Mouse (Mus musculus) neural tube, embryonic 14.5 days (tissue): ENCODE measurements around the gene Rpl28. TPM values are rescaled to one million over a fixed set of nuclear protein-coding genes. Genes with fewer than 3 reads are reported as not detected.
"Not testable (repeated sequence)": the region's sequence is repeated elsewhere in the genome, so short reads cannot be mapped to it uniquely, and the experiment has no call there.

Source experiments
- ATAC-seq: fragments of 200-750 bp; cut with Nextera tagmentation; 2 replicates; pipeline ENCODE4 v1.8.0; 2017; ENCODE audit warnings: low read depth, mild to moderate bottlenecking, moderate TSS enrichment, moderate library complexity
- H3K27ac ChIP-seq: fragments of 300-500 bp; sonication (generic); 2 replicates; pipeline ENCODE4 v1.5.1; 2014; ENCODE audit warnings: low read depth, mild to moderate bottlenecking, control low read depth, low read length, moderate library complexity, mixed read lengths
- H3K27me3 ChIP-seq: fragments of 300-500 bp; sonication (generic); 2 replicates; pipeline ENCODE4 v1.6.1; 2014; ENCODE audit warnings: low read length; ENCODE audit not compliant: control insufficient read depth, insufficient read depth
- H3K36me3 ChIP-seq: fragments of 300-500 bp; sonication (generic); 2 replicates; pipeline ENCODE4 v1.6.1; 2014; ENCODE audit warnings: low read length, mixed read lengths; ENCODE audit not compliant: control insufficient read depth, insufficient read depth
- H3K4me1 ChIP-seq: fragments of 300-500 bp; sonication (generic); 2 replicates; pipeline ENCODE4 v1.6.1; 2014; ENCODE audit warnings: low read length; ENCODE audit not compliant: control insufficient read depth, insufficient read depth
- H3K4me2 ChIP-seq: fragments of 300-500 bp; sonication (generic); 2 replicates; pipeline ENCODE4 v1.6.1; 2014; ENCODE audit warnings: mild to moderate bottlenecking, low read depth, low read length, control low read depth
- H3K4me3 ChIP-seq: fragments of 300-500 bp; sonication (generic); 2 replicates; pipeline ENCODE4 v1.5.1; 2014; ENCODE audit warnings: low read depth, low read length, control low read depth, mixed read lengths
- H3K9ac ChIP-seq: fragments of 300-500 bp; sonication (generic); replicated peaks from 2 replicates; pipeline ENCODE4 v1.6.1; 2014; ENCODE audit warnings: low read depth, mild to moderate bottlenecking, control low read depth, low read length, mixed read lengths
- H3K9me3 ChIP-seq: fragments of 300-500 bp; sonication (generic); 2 replicates; pipeline ENCODE4 v1.6.1; 2016; ENCODE audit warnings: low read length; ENCODE audit not compliant: control insufficient read depth
- WGBS: fragments of 180-500 bp; shearing (Covaris S2); extraction: QIAGEN DNeasy Blood & Tissue Kit; methylation state at CpG from one replicate; pipeline ENCODE4 v1.1.7; 2014; 5-methylcytosine and 5-hydroxymethylcytosine counted together
- polyA plus RNA-seq: library from polyadenylated mRNA; unstranded; fragments of >200 nt; fragmentation: Nextera tagmentation; extraction: Ambion mirVana; gene quantifications from 2 replicates; pipeline ENCODE4 v1.2.1, GENCODE M21; 2014

Rpl28 gene
- polyA plus RNA-seq, 1 experiment from 2014 or later: 173 TPM

- Histone ChIP-seq H3K4me3 (no peak overlapping the region), H3K36me3 (peaks cover 25% of the 10 kb centered on the region), H3K4me1 (peaks cover 7% of the 10 kb centered on the region), H3K9ac (no peak overlapping the region), H3K9me3 (no peaks in the 10 kb centered on the region), H3K27ac (no peak overlapping the region), H3K4me2 (no peak overlapping the region), H3K27me3 (no peaks in the 10 kb centered on the region)
- 78% methylated on average over 7 of the region's 7 CpGs for WGBS
- ATAC-seq: peak; percentile 8; the same call in 1 of the 2 replicates
Observed at GRCm38 (mm10) chr7:4795767-4796433, 3.2 kb downstream of the Rpl28 start.

GRCm38 (mm10) chr7:4802247-4802646 is 9.6 kb downstream of the Rpl28 start:
- H3K36me3 ChIP-seq: peaks cover 13% of the 10 kb centered on the region; the same call in 1 of the 2 replicates
- H3K4me1 ChIP-seq: no peaks in the 10 kb centered on the region
- H3K27ac ChIP-seq: no peak overlapping the region
- H3K9ac ChIP-seq: no peak overlapping the region
- H3K4me3 ChIP-seq: no peak overlapping the region
- H3K27me3 ChIP-seq: no peaks in the 10 kb centered on the region
- H3K9me3 ChIP-seq: no peaks in the 10 kb centered on the region
- no peak for ATAC-seq
- H3K4me2 ChIP-seq: no peak overlapping the region

- Histone ChIP-seq H3K4me1 (peaks cover 8% of the 10 kb centered on the region), H3K27ac (no peak overlapping the region), H3K4me3 (no peak overlapping the region), H3K9ac (no peak overlapping the region), H3K9me3 (no peaks in the 10 kb centered on the region), H3K36me3 (peaks cover 20% of the 10 kb centered on the region), H3K27me3 (no peaks in the 10 kb centered on the region), H3K4me2 (no peak overlapping the region)
- 92% methylated on average over 7 of the region's 7 CpGs for WGBS
- no peak for ATAC-seq
Observed at GRCm38 (mm10) chr7:4806716-4807115, 14.0 kb downstream of the Rpl28 start.

- Histone ChIP-seq H3K4me1 (peaks cover 14% of the 10 kb centered on the region), H3K36me3 (peaks cover 15% of the 10 kb centered on the region), H3K9ac (peak overlapping the region; percentile 93), H3K4me3 (peak overlapping the region; percentile 80), H3K4me2 (peak overlapping the region; percentile 86)
- H3K9me3 ChIP-seq, ATAC-seq, H3K27ac ChIP-seq, H3K27me3 ChIP-seq: not testable (repeated sequence)
- WGBS: 47% methylated on average over 10 of the region's 10 CpGs
Observed at GRCm38 (mm10) chr7:4811131-4811530, 18.5 kb downstream of the Rpl28 start.

DNA sequence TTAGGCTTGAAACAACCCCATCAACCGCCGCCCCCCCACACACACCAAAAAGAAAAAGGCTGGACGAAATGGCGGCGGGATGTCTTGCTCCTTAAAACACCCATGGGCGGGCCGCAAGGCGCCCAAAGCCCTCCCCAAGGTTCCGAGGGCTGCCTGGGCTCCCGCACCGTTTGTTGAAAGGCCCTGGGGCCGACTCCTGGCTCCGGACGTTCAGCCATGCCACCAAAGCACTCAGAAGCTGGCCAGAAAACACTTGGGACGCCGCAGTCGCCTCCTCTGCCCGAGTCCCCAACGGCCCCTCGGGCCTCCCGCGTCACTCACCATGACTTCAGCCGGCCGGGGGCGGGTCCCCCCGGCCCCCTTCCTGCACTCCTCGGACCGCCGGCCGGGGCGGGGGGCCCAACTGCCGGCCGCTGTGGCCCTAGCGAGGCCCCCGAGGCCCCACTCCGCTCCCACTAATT is 19.2 kb downstream of the Rpl28 start:
- Histone ChIP-seq H3K36me3 (peaks cover 10% of the 10 kb centered on the region), H3K9me3 (no peaks in the 10 kb centered on the region), H3K27me3 (no peaks in the 10 kb centered on the region), H3K9ac (peak overlapping the region; percentile 93), H3K4me1 (peaks cover 14% of the 10 kb centered on the region), H3K27ac (peak overlapping the region; percentile 98), H3K4me2 (peak overlapping the region; percentile 86), H3K4me3 (peak overlapping the region; percentile 80)
- ATAC-seq: no peak
- under 1% methylated on average over 23 of the region's 36 CpGs for WGBS

DNA sequence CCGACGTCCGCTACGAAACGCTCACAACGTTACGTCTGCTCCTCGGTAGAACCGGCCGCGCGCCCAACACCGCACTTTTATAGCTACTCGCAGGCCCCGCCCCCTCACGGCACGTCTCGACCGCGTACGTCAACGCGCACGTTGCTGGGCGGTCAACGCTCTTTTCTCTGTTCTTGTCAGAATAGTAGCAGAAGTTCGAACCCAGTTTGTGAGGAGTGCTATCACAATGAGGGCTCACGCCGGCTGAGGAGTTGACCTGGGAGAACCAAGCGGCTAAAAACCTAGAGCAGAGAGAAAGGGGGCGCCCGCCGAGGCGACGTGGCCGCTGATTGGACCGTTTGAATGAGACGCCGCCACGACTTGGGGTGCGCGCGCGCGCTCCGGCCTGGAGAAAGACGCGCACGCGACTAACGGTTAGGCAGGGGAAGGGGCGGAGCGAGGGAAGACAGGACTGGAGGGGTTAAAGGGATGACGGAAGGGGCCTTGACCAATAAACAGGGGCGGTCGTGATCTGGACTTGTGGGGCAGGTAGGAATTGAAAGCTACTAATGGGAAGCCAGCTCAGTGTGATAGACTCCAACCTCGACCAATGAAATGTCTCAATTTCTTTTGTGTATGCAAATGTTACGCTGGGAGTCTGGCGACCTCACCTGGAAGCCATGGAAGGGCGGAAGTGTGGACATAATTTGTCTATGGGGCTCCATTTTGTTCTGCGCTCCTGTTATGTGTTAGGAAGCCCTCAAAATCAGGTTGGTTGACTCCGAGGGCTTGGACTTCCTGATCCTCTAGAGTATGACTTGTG is 19.8 kb downstream of the Rpl28 start, which contains the start of gene Ube2s:
Gene Ube2s (minus strand): TSS at position 288 of the 802 bp plus-strand sequence.
- Histone ChIP-seq H3K4me3 (peak within 1 kb of the TSS; percentile 80), H3K9ac (peak within 1 kb of the TSS; percentile 93), H3K27me3 (no peaks in the 10 kb centered on the region), H3K9me3 (no peaks in the 10 kb centered on the region), H3K27ac (peak within 1 kb of the TSS; percentile 98), H3K36me3 (peaks cover 10% of the 10 kb centered on the region), H3K4me1 (peaks cover 14% of the 10 kb centered on the region), H3K4me2 (peak within 1 kb of the TSS; percentile 86)
- under 1% methylated on average over 62 of the region's 62 CpGs for WGBS
- peak; percentile 99 for ATAC-seq

DNA sequence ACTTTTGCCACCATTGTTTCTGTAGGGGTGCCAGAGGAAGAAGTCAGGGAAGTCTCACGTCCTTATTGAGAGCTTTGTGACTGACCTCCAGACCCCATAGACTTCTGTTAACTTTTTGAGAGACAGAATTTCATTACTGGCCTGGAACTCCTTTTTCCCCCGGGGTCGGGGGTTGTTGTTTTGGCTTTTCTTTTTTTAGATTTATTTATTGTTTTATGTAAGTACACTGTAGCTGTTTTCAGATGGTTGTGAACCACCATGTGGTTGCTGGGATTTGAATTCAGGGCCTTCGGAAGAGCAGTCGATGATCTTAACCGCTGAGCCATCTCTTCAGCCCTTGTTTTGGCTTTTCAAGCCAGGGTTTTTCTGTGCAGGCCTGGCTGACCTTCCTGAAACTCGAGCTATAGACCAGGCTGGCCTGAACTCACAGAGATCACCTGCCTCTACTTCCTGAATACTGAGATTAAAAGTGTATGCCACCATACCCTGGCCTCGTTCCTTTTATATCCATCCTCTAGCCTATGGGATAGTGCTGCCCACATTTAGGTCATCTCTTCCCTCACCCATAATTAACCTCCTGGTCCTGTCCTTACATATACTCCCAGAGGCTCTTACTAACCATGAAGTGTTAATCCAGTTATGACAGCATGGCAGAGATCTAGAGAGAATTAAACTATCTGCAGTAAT is 20.6 kb downstream of the Rpl28 start:
- Histone ChIP-seq H3K27ac (peak overlapping the region; percentile 87), H3K27me3 (no peaks in the 10 kb centered on the region), H3K9me3 (no peaks in the 10 kb centered on the region), H3K9ac (peak overlapping the region; percentile 44; the same call in 1 of the 2 replicates), H3K4me3 (peak overlapping the region; percentile 80), H3K4me2 (peak overlapping the region; percentile 60), H3K36me3 (peaks cover 10% of the 10 kb centered on the region), H3K4me1 (peaks cover 14% of the 10 kb centered on the region)
- WGBS: 24% methylated on average over 8 of the region's 8 CpGs
- ATAC-seq: no peak

DNA sequence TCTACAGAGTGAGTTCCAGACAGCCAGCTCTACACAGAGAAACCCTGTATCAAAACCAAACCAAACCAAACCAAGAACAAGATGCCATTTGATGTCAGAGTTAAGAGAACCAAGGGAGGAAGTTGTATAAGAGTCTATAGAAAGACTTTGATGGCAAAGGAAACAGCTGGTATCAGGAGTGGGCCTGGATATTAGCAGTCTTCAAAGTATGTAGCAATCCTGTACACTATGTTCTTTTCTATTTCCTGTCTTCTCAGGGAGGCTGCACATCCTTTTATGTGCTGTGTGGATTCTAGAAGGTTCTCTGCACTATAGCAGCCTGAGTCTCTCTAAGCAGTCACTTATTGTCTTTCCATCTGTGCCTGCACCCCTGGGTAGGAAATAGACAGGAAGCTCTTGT is 23.9 kb downstream of the Rpl28 start:
- Histone ChIP-seq H3K4me1 (peaks cover 6% of the 10 kb centered on the region; the same call in 1 of the 2 replicates), H3K9me3 (no peaks in the 10 kb centered on the region), H3K4me2 (no peak overlapping the region), H3K27me3 (no peaks in the 10 kb centered on the region), H3K4me3 (no peak overlapping the region), H3K27ac (no peak overlapping the region), H3K9ac (no peak overlapping the region), H3K36me3 (no peaks in the 10 kb centered on the region)
- no peak for ATAC-seq
